Mouse (Mus musculus) neural tube, embryonic 11.5 days (tissue): Measurements from ENCODE around the gene Nr0b2. TPM values are rescaled to one million over a fixed set of nuclear protein-coding genes. Genes with fewer than 3 reads are reported as not detected.

Experiments used
- ATAC-seq: fragments of 200-750 bp; cut with Nextera tagmentation; 2 replicates; pipeline ENCODE4 v1.8.0; 2017; ENCODE audit warnings: moderate number of reproducible peaks, mild to moderate bottlenecking, moderate TSS enrichment, moderate library complexity; ENCODE audit not compliant: insufficient read depth, low FRiP score, low TSS enrichment
- DNase-seq: peaks from one replicate; pipeline ENCODE4 v3.0.0-alpha.2; 2015; ENCODE audit warnings: low spot score
- H3K27ac ChIP-seq: fragments of 300-500 bp; sonication (generic); 2 replicates; pipeline ENCODE4 v1.5.1; 2014; ENCODE audit warnings: low read depth, mild to moderate bottlenecking, low read length
- H3K27me3 ChIP-seq: fragments of 300-500 bp; sonication (generic); 2 replicates; pipeline ENCODE4 v1.6.1; 2014; ENCODE audit warnings: mild to moderate bottlenecking, low read length, mixed read lengths; ENCODE audit not compliant: control insufficient read depth, insufficient read depth
- H3K36me3 ChIP-seq: fragments of 300-500 bp; sonication (generic); 2 replicates; pipeline ENCODE4 v1.6.1; 2014; ENCODE audit warnings: mild to moderate bottlenecking, low read length, moderate library complexity, mixed read lengths; ENCODE audit not compliant: control insufficient read depth, insufficient read depth
- H3K4me1 ChIP-seq: fragments of 300-500 bp; sonication (generic); 2 replicates; pipeline ENCODE4 v1.6.1; 2014; ENCODE audit warnings: low read length, mixed read lengths; ENCODE audit not compliant: control insufficient read depth, insufficient read depth
- H3K4me2 ChIP-seq: fragments of 300-500 bp; sonication (generic); 2 replicates; pipeline ENCODE4 v1.6.1; 2014; ENCODE audit warnings: low read depth, mild to moderate bottlenecking, moderate library complexity
- H3K4me3 ChIP-seq: fragments of 300-500 bp; sonication (generic); 2 replicates; pipeline ENCODE4 v1.5.1; 2014; ENCODE audit warnings: low read depth, low read length
- H3K9ac ChIP-seq: fragments of 300-500 bp; sonication (generic); 2 replicates; pipeline ENCODE4 v1.6.1; 2014; ENCODE audit warnings: mild to moderate bottlenecking, low read length
- H3K9me3 ChIP-seq: fragments of 300-500 bp; sonication (generic); 2 replicates; pipeline ENCODE4 v1.6.1; 2016; ENCODE audit warnings: low read length; ENCODE audit not compliant: control insufficient read depth
- WGBS: fragments of 180-500 bp; shearing (Covaris S2); extraction: QIAGEN DNeasy Blood & Tissue Kit; methylation state at CpG from one replicate; pipeline ENCODE4 v1.1.7; 2014; 5-methylcytosine and 5-hydroxymethylcytosine counted together
- polyA plus RNA-seq: library from polyadenylated mRNA; unstranded; fragments of >200 nt; fragmentation: Nextera tagmentation; extraction: Ambion mirVana; gene quantifications from 2 replicates; pipeline ENCODE4 v1.2.1, GENCODE M21; 2014

Nr0b2 gene
- polyA plus RNA-seq, 1 experiment from 2014 or later: not detected

- DNase-seq: no peak
- Histone ChIP-seq H3K36me3 (no peaks in the 10 kb centered on the region), H3K9ac (no peak overlapping the region), H3K9me3 (no peaks in the 10 kb centered on the region), H3K27ac (no peak overlapping the region), H3K4me2 (no peak overlapping the region), H3K4me1 (peaks cover under 1% of the 10 kb centered on the region; the same call in 1 of the 2 replicates), H3K4me3 (no peak overlapping the region), H3K27me3 (no peaks in the 10 kb centered on the region)
- 60% methylated on average over 10 of the region's 10 CpGs for WGBS
- ATAC-seq: no peak
Observed at GRCm38 (mm10) chr4:133570066-133570466, 16.9 kb downstream of the Nr0b2 start.

- peak within 1 kb of the TSS; percentile 68 for H3K4me3 ChIP-seq
- ATAC-seq (peak; percentile 86), DNase-seq (peak; percentile 91)
- no peaks in the 10 kb centered on the region for H3K27me3 ChIP-seq
- WGBS: 7% methylated on average over 44 of the region's 44 CpGs
- H3K4me1 ChIP-seq: peaks cover 9% of the 10 kb centered on the region
- no peaks in the 10 kb centered on the region for H3K9me3 ChIP-seq
- H3K36me3 ChIP-seq: no peaks in the 10 kb centered on the region
- peak within 1 kb of the TSS; percentile 77 for H3K4me2 ChIP-seq
- H3K9ac ChIP-seq: peak within 1 kb of the TSS; percentile 68
- peak within 1 kb of the TSS; percentile 74 for H3K27ac ChIP-seq
Observed at GRCm38 (mm10) chr4:133574070-133574842, 21.1 kb downstream of the Nr0b2 start, which contains the start of gene Gpatch3. Gene Gpatch3, plus strand, starts transcription at chr4:133574745.

DNA sequence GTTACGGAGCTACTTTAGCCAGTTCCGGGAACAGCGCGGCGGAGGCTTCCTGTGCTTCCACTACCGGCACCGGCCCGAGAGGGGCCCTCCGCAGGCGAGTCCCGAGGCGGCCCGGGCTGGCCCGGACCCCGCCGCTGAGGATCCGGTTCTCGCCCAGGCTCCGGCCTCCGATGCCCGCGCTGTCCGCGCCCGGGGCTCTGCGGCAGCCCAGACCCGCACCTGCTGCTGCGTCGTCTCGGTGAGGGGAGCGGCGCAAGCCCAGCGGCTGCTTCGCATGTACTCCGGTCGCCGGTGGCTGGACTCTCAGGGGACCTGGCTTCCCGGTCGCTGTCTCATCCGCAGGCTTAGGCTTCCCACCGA is 21.6 kb downstream of the Nr0b2 start:
- Histone ChIP-seq H3K4me2 (peak overlapping the region; percentile 77), H3K4me1 (peaks cover 9% of the 10 kb centered on the region), H3K9me3 (no peaks in the 10 kb centered on the region), H3K36me3 (peaks cover under 1% of the 10 kb centered on the region; the same call in 1 of the 2 replicates), H3K9ac (peak overlapping the region; percentile 68), H3K4me3 (peak overlapping the region; percentile 68), H3K27ac (no peak overlapping the region), H3K27me3 (no peaks in the 10 kb centered on the region)
- no peak for DNase-seq
- 1% methylated on average over 34 of the region's 41 CpGs for WGBS
- no peak; the same call in 1 of the 2 replicates for ATAC-seq

DNA sequence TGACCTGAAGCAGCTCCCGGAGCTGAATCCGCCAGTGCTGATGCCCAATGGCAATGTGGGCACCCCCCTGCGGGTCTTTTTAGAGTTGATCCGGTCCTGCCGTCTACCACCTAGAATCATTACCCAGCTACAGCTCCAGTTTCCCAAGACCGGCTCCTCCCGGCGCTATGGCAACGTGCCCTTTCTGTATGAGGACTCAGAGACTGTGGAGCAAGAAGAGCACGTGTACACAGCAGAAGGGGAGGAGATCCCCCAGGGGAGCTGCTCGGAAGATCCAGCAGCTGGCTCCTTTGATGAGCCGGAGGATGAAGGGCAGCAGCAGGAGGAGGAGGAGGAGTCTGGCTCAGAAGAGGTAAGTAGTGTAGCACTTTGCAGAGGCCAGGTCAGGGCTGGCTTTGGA is 24.8 kb downstream of the Nr0b2 start:
- Histone ChIP-seq H3K9ac (no peak overlapping the region), H3K4me3 (no peak overlapping the region), H3K9me3 (no peaks in the 10 kb centered on the region), H3K36me3 (peaks cover 6% of the 10 kb centered on the region; the same call in 1 of the 2 replicates), H3K4me1 (peaks cover 9% of the 10 kb centered on the region), H3K4me2 (no peak overlapping the region), H3K27me3 (no peaks in the 10 kb centered on the region), H3K27ac (no peak overlapping the region)
- WGBS: 72% methylated on average over 12 of the region's 12 CpGs
- DNase-seq (no peak), ATAC-seq (no peak)

GRCm38 (mm10) chr4:133583690-133584058 is 30.5 kb downstream of the Nr0b2 start:
- Histone ChIP-seq H3K4me3 (peak overlapping the region; percentile 83), H3K4me1 (peaks cover 6% of the 10 kb centered on the region), H3K27ac (0 out of 2 replicates have a peak overlapping the region, but pooled peaks have one; percentile 21), H3K27me3 (no peaks in the 10 kb centered on the region), H3K36me3 (peaks cover 9% of the 10 kb centered on the region), H3K9me3 (no peaks in the 10 kb centered on the region), H3K9ac (peak overlapping the region; percentile 67), H3K4me2 (peak overlapping the region; percentile 93)
- ATAC-seq: no peak
- DNase-seq: no peak
- WGBS: 63% methylated on average over 6 of the region's 6 CpGs

DNA sequence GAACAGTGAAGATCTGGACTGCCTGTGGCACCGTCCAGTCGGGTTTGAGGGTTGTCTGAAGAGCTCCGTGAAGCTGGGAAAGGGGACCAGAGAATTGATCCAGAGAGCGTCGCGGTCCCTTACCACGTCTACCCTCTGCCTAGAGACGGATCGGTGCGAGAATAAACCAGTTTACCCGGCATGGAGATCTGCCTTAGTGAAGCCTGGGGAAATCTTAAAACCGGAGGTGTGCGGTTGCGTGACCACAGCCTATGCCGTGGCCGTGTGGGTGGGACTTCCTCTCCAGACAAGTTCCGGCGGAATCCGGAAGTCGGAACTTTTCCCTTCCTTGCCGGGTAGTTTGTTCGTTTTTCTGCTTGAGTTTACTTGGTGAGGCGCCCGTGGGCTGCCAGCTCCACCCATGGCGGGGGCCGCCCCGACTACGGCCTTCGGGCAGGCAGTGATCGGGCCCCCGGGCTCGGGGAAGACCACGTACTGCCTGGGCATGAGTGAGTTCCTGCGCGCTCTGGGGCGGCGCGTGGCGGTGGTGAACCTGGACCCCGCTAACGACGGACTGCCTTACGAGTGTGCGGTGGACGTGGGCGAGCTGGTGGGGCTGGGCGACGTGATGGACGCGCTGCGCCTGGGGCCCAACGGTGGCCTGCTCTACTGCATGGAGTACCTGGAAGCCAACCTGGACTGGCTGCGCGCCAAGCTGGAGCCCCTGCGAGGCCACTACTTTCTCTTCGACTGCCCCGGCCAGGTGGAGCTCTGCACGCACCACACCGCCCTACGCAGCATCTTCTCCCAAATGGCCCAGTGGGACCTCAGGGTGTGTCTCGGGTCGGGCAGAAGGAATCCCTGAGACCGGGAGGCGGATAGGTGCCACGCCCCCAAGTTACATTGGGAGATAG is 31.1 kb downstream of the Nr0b2 start, which contains the start of gene Gpn2:
Gene Gpn2, plus strand, starts transcription at position 304 of the 893 bp plus-strand sequence.
- 2% methylated on average over 65 of the region's 65 CpGs for WGBS
- peaks cover 9% of the 10 kb centered on the region for H3K36me3 ChIP-seq
- 0 out of 2 replicates have a peak within 1 kb of the TSS, but pooled peaks have one; percentile 21 for H3K27ac ChIP-seq

DNA sequence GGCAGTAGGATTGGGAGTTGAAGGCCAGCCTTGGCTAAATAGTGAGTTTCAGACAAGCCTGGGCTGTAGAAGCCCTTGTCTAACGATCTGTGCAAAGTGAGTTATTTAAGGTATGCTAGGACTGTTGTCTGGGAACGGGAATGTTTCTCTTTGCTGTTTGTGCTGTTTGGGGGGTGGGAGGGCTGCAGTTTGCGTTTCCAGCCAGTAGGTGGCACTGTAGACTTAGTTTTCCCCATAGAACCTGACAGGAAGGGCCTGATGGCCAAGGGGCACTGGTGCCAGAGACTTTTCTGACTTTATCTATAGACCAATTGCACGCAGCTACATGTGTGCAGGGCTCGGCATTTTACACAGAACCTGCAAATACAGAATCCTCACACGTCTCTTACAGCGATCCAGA is 39.4 kb downstream of the Nr0b2 start:
- 34% methylated on average over 7 of the region's 7 CpGs for WGBS
- no peaks in the 10 kb centered on the region for H3K4me1 ChIP-seq
- no peak overlapping the region for H3K27ac ChIP-seq
- H3K9me3 ChIP-seq: no peaks in the 10 kb centered on the region
- no peak overlapping the region for H3K9ac ChIP-seq
- no peak for ATAC-seq
- no peak overlapping the region for H3K4me2 ChIP-seq
- DNase-seq: peak; percentile 85
- H3K4me3 ChIP-seq: no peak overlapping the region
- H3K27me3 ChIP-seq: no peaks in the 10 kb centered on the region
- H3K36me3 ChIP-seq: peaks cover 8% of the 10 kb centered on the region

More for the DNA sequence above, 31.1 kb downstream of the Nr0b2 start, which contains the start of gene Gpn2:
- H3K4me2 ChIP-seq: peak within 1 kb of the TSS; percentile 93
- H3K27me3 ChIP-seq: no peaks in the 10 kb centered on the region
- H3K4me1 ChIP-seq: peaks cover 6% of the 10 kb centered on the region
- H3K4me3 ChIP-seq: peak within 1 kb of the TSS; percentile 83
- peak within 1 kb of the TSS; percentile 67 for H3K9ac ChIP-seq
- no peaks in the 10 kb centered on the region for H3K9me3 ChIP-seq
- peak; percentile 75 for DNase-seq
- peak; percentile 60; the same call in 1 of the 2 replicates for ATAC-seq

DNA sequence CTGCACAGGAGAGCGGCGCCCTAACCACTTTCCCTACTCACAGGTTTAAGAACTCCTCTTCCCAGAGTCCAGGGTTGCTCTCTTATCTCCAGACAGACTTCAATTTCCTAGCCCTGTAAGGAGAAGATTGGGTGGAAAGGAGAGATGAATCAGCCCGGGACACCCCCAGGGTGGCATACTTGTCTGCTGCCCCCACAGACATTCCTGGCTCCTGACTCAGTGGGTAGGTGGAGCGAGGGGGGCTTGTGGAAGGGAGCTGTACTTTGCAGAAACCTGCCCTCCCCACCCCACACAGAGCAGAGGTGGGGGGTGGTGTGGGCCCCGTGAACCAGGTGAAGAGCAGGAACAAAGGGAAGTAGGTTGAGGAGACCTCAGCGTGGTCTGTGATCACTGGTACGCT is 42.4 kb downstream of the Nr0b2 start:
- peaks cover 2% of the 10 kb centered on the region for H3K36me3 ChIP-seq
- 75% methylated on average over 7 of the region's 7 CpGs for WGBS
- no peaks in the 10 kb centered on the region for H3K4me1 ChIP-seq
- peaks cover 23% of the 10 kb centered on the region for H3K27me3 ChIP-seq
- no peak for DNase-seq
- no peak overlapping the region for H3K27ac ChIP-seq
- H3K9me3 ChIP-seq: no peaks in the 10 kb centered on the region
- ATAC-seq: no peak
- no peak overlapping the region for H3K4me3 ChIP-seq
- no peak overlapping the region for H3K9ac ChIP-seq
- H3K4me2 ChIP-seq: no peak overlapping the region
